Mouse (Mus musculus): Measurements from ENCODE around the gene Rab40b.

Rab40b gene

DNA sequence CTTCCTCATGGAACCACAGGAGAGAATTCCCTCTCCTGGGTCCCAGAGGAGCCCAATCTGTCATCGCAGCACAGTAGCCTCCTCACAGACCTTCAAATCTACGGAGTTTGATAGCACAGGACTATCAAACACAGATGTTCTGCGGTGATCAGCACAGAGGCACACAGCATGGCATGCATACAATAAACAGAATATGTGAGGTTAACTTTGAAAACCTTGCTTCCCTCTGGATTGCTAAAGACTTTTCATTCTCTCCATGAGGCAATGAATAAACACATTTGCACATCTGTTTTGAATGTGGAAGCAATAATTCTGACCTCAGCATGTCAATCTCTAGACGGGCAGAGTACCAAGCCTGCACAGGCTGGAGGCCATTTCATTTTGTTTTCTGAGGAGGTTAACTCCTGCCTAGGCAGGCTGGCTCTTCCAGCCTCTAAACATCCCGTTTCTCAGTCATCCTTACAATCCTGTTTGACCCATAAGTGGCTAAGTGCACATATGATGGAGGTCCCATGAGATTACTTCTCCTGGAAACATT is 20.8 kb downstream of the Rab40b start:
- 66% methylated on average over 5 of the region's 5 CpGs for WGBS

DNA sequence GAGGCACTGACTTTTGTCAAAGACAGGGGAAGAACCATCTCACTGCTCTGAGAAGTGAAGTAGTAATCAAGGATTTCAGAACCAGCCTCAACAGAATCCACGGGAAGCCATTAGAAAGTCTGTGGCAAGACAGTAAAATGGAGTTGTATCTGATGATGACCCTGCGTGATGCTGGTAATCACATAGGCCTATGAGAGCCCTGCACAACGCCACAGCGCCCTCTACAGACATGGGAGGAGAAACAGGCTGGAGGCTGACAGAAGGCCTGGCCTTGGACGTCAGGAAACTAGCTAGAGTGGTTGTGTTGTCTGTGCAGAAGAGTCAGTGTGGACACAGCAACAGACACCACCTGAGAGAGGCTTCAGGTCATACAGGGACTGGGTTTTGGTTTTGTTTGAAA is 25.8 kb downstream of the Rab40b start:
- WGBS = 37% methylated on average over 5 of the region's 5 CpGs

- WGBS = under 1% methylated on average over 69 of the region's 69 CpGs
Observed at GRCm38 (mm10) chr11:121354091-121354707, 33.9 kb downstream of the Rab40b start, which contains the start of gene Wdr45b. TSS of gene Wdr45b (minus strand) at chr11:121354445.

GRCm38 (mm10) chr11:121353326-121354090 is 34.5 kb downstream of the Rab40b start:
- WGBS = 2% methylated on average over 41 of the region's 41 CpGs

- 88% methylated on average over 3 of the region's 3 CpGs for WGBS
Observed at GRCm38 (mm10) chr11:121348727-121349126, 39.3 kb downstream of the Rab40b start.

GRCm38 (mm10) chr11:121348166-121348565 is 39.9 kb downstream of the Rab40b start:
- WGBS = 95% methylated on average over 2 of the region's 2 CpGs

DNA sequence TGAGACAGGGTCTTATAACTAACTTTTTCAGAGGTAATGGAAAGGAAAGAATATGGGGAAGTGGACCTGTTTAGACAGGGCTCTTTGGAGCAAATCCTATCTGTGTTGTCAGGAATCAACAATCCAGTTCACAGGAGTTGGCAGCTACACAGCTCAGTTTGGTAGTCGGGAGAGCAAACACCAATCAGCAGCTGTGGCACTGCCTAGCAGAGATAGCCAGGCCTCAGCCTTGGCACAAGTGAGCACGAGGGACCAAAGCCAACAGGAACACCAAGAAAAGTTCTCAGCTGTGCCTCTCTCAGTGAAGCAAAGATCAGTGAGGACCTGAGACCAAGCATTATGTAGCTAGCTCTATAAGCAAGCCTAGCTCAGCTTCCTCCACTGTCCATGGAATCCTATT is 41.0 kb downstream of the Rab40b start:
- 58% methylated on average over 2 of the region's 2 CpGs for WGBS

DNA sequence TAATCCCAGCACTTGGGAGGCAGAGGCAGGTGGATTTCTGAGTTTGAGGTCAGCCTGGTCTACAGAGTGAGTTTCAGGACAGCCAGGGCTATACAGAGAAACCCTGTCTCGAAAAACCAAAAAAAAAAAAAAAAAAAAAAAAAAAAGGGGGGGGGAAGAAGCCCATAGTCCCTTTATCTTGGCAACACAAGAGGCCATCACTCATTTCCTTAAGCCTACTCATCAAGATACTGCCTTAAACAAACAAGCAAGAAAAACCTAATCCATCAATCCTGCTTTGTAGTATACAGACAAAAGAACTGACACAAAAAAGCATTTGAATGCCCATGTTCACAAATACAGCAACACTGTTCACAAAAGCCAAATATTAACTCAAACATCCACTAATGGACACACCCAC is 45.6 kb downstream of the Rab40b start:
- 67% methylated on average over 1 of the region's 1 CpGs for WGBS

DNA sequence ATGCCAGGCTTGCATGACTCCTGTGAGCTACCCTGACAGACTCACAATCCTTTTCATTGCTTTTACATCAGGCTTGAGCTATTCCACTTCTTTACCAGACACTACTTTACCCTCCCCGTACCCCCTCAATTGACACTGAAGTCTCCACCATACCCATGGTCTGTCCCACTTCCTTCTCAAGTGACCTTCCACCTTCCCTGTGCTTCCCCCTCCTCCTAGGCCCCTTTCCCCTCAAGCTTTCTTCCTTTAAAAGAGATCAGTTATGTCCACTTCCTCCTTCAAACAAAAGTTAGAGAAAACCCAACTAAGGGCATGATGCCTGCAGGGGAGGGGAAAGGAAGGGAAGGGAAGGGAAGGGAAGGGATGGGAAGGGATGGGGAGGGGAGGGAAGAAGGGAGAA is 47.8 kb downstream of the Rab40b start:
- WGBS = 86% methylated on average over 1 of the region's 1 CpGs

DNA sequence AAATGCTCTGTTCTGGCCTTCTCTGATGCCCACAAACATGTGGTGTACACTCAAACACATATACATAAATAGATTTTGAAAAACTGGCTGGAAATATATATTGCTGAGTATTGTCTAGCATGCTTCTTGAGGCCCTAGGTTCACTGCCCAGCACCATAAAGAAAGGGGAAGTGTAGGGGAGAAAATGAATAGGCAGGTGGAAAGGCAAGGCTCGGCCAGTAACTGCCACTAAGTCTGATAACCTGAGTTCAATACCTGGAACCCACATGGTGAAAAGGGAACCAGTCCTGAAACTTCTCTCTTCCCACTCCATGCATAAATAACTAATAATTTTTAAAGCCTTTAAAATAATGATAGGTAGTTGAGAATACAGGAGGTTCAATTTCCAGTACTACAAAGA is 48.4 kb downstream of the Rab40b start:
- 95% methylated on average over 1 of the region's 1 CpGs for WGBS

DNA sequence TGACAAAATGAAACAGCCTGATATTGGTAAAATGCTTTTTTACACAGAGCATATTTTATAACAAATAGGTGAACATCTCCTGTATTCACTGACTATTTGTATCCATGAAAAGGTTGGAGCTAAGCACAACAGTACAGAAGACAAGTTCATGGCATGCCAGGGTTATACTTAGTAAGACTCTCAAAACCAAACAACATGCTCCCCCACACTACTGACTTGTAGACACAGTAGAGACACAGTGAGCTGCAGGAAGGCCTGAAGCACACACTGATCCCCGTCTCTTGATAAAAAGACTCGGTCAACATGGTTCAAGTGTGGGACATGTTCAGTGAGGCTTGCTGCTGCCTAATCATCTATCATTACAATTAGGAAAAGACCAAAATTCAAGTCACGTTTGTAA is 56.4 kb downstream of the Rab40b start:
- WGBS = 70% methylated on average over 3 of the region's 3 CpGs

GRCm38 (mm10) chr11:121328206-121328605 is 59.8 kb downstream of the Rab40b start:
- WGBS = 90% methylated on average over 9 of the region's 9 CpGs

DNA sequence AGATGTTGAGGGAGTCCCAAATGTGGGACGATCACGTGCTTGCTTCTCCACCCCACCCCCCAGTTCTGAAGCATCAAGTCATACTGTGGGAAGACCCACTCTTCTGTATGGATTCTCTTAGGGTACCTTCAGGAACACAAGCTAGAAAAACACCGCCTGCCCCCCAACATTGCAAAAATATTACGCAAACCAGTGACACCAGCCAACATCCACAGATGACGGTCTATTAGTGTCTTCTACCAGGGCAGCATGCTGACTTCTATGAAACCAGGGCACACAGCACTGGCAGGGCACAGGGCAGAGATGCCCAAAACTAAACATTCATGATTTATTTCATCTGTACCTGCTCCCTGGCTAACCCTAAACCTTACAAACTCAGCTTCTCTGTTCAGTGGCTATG is 61.4 kb downstream of the Rab40b start:
- WGBS = 97% methylated on average over 5 of the region's 5 CpGs

- whole genome bisulfite sequencing = 84% methylated on average over 1 of the region's 1 CpGs
Observed at GRCm38 (mm10) chr11:121326034-121326433, 62.0 kb downstream of the Rab40b start.

DNA sequence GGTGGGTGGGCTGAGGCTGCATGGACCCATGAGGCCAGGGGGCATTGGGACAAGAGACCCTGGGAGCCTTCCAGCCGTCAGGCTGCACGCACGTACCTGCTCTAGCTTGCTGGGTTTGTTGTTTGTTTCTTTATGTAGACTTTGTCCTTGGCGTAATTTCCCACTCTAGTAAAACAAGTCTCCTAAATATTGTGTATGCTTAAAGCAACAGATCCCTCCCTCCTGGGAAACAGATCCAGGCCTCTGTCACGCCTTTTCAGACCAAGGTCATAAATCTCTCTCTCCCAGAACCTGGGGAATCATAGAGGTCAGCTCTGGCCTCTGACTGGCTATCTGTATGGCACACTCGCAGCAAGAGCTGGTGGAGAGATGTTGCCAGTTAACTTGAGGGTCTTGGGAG is 80.3 kb downstream of the Rab40b start:
- 94% methylated on average over 6 of the region's 6 CpGs for WGBS

DNA sequence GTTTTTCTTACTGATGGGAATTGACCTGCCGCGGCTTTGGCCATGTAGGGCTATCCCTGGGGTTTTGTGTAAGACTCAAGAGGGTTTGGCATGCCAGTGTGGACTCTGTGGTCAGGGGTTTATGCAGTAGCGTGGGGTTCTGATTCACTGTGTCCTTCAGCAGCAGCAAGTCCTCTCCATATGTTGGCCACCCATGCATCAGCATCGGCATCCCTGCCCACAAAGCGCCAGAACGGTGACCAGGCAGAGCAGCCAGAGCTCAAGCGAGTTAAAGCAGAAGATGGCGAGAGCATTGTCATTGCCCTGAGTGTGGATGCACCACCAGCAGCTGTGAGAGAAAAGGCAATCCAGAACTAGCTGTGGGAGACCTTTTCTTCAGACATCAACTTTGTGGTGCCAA is 81.4 kb downstream of the Rab40b start:
- WGBS = 68% methylated on average over 8 of the region's 8 CpGs

Measured in cerebral cortex, adult 2 months (tissue).